Mouse (Mus musculus) olfactory bulb, adult 2 months (tissue): ENCODE measurements at regions not wholly inside any gene's neighbourhood (a gene's known extent, or its start where the extent isn't known, plus 50 kb on each side); places are given as distances from the start of the nearest gene placed in this dataset.

Experiments used
- CTCF ChIP-seq: fragments of 200-500 bp; IDR thresholded peaks from 2 replicates; pipeline ENCODE4 v1.5.1; 2012; ENCODE audit warnings: low read depth, mild to moderate bottlenecking, low read length, moderate library complexity; ENCODE audit not compliant: insufficient read depth
- POLR2A ChIP-seq: fragments of 200-500 bp; IDR thresholded peaks from 2 replicates; pipeline ENCODE4 v1.6.1; 2012; ENCODE audit warnings: mild to moderate bottlenecking, low read depth, low read length, moderate library complexity; ENCODE audit not compliant: insufficient read depth

GRCm38 (mm10) chr15:36945309-36945708 is 62.3 kb downstream of the Zfp706 start:
- TF ChIP-seq CTCF, result no peak
- TF ChIP-seq POLR2A, result no peak
